Mouse (Mus musculus) kidney, embryonic 15.5 days (tissue): ENCODE data around the gene Gpr152. TPM values are rescaled to one million over a fixed set of nuclear protein-coding genes. Genes with fewer than 3 reads are reported as not detected.

Experiments
- ATAC-seq: fragments of 200-750 bp; cut with Nextera tagmentation; replicated peaks from 2 replicates; pipeline ENCODE4 v1.8.0; 2017; ENCODE audit warnings: moderate TSS enrichment; ENCODE audit not compliant: low FRiP score
- H3K27ac ChIP-seq: fragments of 300-500 bp; sonication (generic); 2 replicates; pipeline ENCODE4 v1.5.1; 2015; ENCODE audit warnings: mild to moderate bottlenecking, inconsistent platforms
- H3K27me3 ChIP-seq: fragments of 300-500 bp; sonication (generic); 2 replicates; pipeline ENCODE4 v1.6.1; 2015; ENCODE audit warnings: inconsistent platforms
- H3K36me3 ChIP-seq: fragments of 300-500 bp; sonication (generic); 2 replicates; pipeline ENCODE4 v1.6.1; 2015; ENCODE audit warnings: inconsistent platforms
- H3K4me1 ChIP-seq: fragments of 300-500 bp; sonication (generic); 2 replicates; pipeline ENCODE4 v1.6.1; 2015; ENCODE audit warnings: inconsistent platforms
- H3K4me2 ChIP-seq: fragments of 300-500 bp; sonication (generic); 2 replicates; pipeline ENCODE4 v1.6.1; 2015; ENCODE audit warnings: moderate library complexity, mild to moderate bottlenecking, inconsistent platforms
- H3K4me3 ChIP-seq: fragments of 300-500 bp; sonication (generic); replicated peaks from 2 replicates; pipeline ENCODE4 v1.5.1; 2015; ENCODE audit warnings: mild to moderate bottlenecking, inconsistent platforms
- H3K9ac ChIP-seq: fragments of 300-500 bp; sonication (generic); 2 replicates; pipeline ENCODE4 v1.6.1; 2015; ENCODE audit warnings: mild to moderate bottlenecking, inconsistent platforms
- H3K9me3 ChIP-seq: fragments of 300-500 bp; sonication (generic); replicated peaks from 2 replicates; pipeline ENCODE4 v1.6.1; 2016; ENCODE audit warnings: inconsistent platforms
- WGBS: fragments of 180-500 bp; shearing (Covaris S2); methylation state at CpG from one replicate; pipeline ENCODE4 v1.1.7; 2015; ENCODE audit warnings: mixed read lengths; 5-methylcytosine and 5-hydroxymethylcytosine counted together
- polyA plus RNA-seq: library from polyadenylated mRNA; unstranded; fragments of >200 nt; fragmentation: Nextera tagmentation; extraction: Ambion mirVana; gene quantifications from 2 replicates; pipeline ENCODE4 v1.2.1, GENCODE M21; 2015

The Gpr152 gene
- polyA plus RNA-seq, 1 experiment from 2014 or later: not detected

- Histone ChIP-seq H3K36me3 (no peaks in the 10 kb centered on the region), H3K4me2 (no peak overlapping the region), H3K9me3 (no peaks in the 10 kb centered on the region), H3K27me3 (peaks cover 2% of the 10 kb centered on the region; the same call in 1 of the 2 replicates), H3K9ac (no peak overlapping the region), H3K4me1 (peaks cover 40% of the 10 kb centered on the region), H3K27ac (no peak overlapping the region; the same call in 1 of the 2 replicates), H3K4me3 (no peak overlapping the region)
- ATAC-seq: no peak
- WGBS: 81% methylated on average over 10 of the region's 10 CpGs
These were observed 31.3 kb downstream of the Gpr152 start for GRCm38 (mm10) chr19:4170723-4171392.

GRCm38 (mm10) chr19:4171393-4172290 is 32.1 kb downstream of the Gpr152 start:
- peaks cover 5% of the 10 kb centered on the region for H3K27me3 ChIP-seq
- peak overlapping the region; percentile 37; the same call in 1 of the 2 replicates for H3K27ac ChIP-seq
- no peaks in the 10 kb centered on the region for H3K9me3 ChIP-seq
- H3K4me1 ChIP-seq: peaks cover 42% of the 10 kb centered on the region
- no peak overlapping the region for H3K4me2 ChIP-seq
- no peak overlapping the region for H3K9ac ChIP-seq
- WGBS: 64% methylated on average over 13 of the region's 13 CpGs
- no peak overlapping the region for H3K4me3 ChIP-seq
- no peaks in the 10 kb centered on the region for H3K36me3 ChIP-seq
- ATAC-seq: no peak

GRCm38 (mm10) chr19:4172925-4173324 is 33.3 kb downstream of the Gpr152 start:
- H3K9me3 ChIP-seq: no peaks in the 10 kb centered on the region
- no peak overlapping the region for H3K27ac ChIP-seq
- no peaks in the 10 kb centered on the region for H3K36me3 ChIP-seq
- no peak overlapping the region for H3K4me2 ChIP-seq
- peaks cover 42% of the 10 kb centered on the region for H3K4me1 ChIP-seq
- peaks cover 9% of the 10 kb centered on the region for H3K27me3 ChIP-seq
- no peak overlapping the region for H3K4me3 ChIP-seq
- WGBS: 53% methylated on average over 11 of the region's 11 CpGs
- H3K9ac ChIP-seq: no peak overlapping the region
- no peak for ATAC-seq

- peak; percentile 69 for ATAC-seq
- no peaks in the 10 kb centered on the region for H3K36me3 ChIP-seq
- WGBS: 3% methylated on average over 11 of the region's 11 CpGs
- peak within 1 kb of the TSS; percentile 55 for H3K4me2 ChIP-seq
- no peaks in the 10 kb centered on the region for H3K9me3 ChIP-seq
- peaks cover 33% of the 10 kb centered on the region for H3K4me1 ChIP-seq
- 0 out of 2 replicates have a peak within 1 kb of the TSS, but pooled peaks have one; percentile 4 for H3K9ac ChIP-seq
- peaks cover 9% of the 10 kb centered on the region for H3K27me3 ChIP-seq
- H3K4me3 ChIP-seq: peak within 1 kb of the TSS; percentile 28
- peak within 1 kb of the TSS; percentile 37; the same call in 1 of the 2 replicates for H3K27ac ChIP-seq
These were observed 35.9 kb downstream of the Gpr152 start, which contains the start of gene Carns1 for GRCm38 (mm10) chr19:4175368-4175947. TSS of gene Carns1 (minus strand) at chr19:4175479.

GRCm38 (mm10) chr19:4180411-4180810 is 40.8 kb downstream of the Gpr152 start:
- Histone ChIP-seq H3K36me3 (no peaks in the 10 kb centered on the region), H3K4me2 (no peak overlapping the region), H3K27ac (no peak overlapping the region), H3K4me3 (no peak overlapping the region), H3K9ac (no peak overlapping the region), H3K4me1 (peaks cover 29% of the 10 kb centered on the region), H3K9me3 (no peaks in the 10 kb centered on the region), H3K27me3 (peaks cover 9% of the 10 kb centered on the region)
- 86% methylated on average over 7 of the region's 7 CpGs for WGBS
- no peak for ATAC-seq

GRCm38 (mm10) chr19:4181892-4182291 is 42.3 kb downstream of the Gpr152 start:
- peaks cover 2% of the 10 kb centered on the region; the same call in 1 of the 2 replicates for H3K27me3 ChIP-seq
- no peak overlapping the region for H3K4me3 ChIP-seq
- H3K36me3 ChIP-seq: no peaks in the 10 kb centered on the region
- no peak for ATAC-seq
- H3K4me1 ChIP-seq: peaks cover 28% of the 10 kb centered on the region
- no peaks in the 10 kb centered on the region for H3K9me3 ChIP-seq
- WGBS: 34% methylated on average over 3 of the region's 3 CpGs
- H3K4me2 ChIP-seq: no peak overlapping the region
- H3K9ac ChIP-seq: no peak overlapping the region
- H3K27ac ChIP-seq: no peak overlapping the region

- Histone ChIP-seq H3K27me3 (no peaks in the 10 kb centered on the region), H3K36me3 (no peaks in the 10 kb centered on the region), H3K9ac (no peak overlapping the region), H3K4me3 (no peak overlapping the region), H3K9me3 (no peaks in the 10 kb centered on the region), H3K27ac (0 out of 2 replicates have a peak overlapping the region, but pooled peaks have one; percentile 8), H3K4me2 (no peak overlapping the region), H3K4me1 (peaks cover 33% of the 10 kb centered on the region)
- WGBS: 89% methylated on average over 2 of the region's 2 CpGs
- no peak for ATAC-seq
These were observed 44.1 kb downstream of the Gpr152 start for GRCm38 (mm10) chr19:4183689-4184088.

- H3K4me2 ChIP-seq: peak overlapping the region; percentile 32
- H3K4me1 ChIP-seq: peaks cover 33% of the 10 kb centered on the region
- H3K36me3 ChIP-seq: no peaks in the 10 kb centered on the region
- ATAC-seq: no peak
- WGBS: 47% methylated on average over 15 of the region's 15 CpGs
- no peak overlapping the region for H3K9ac ChIP-seq
- no peak overlapping the region for H3K4me3 ChIP-seq
- no peaks in the 10 kb centered on the region for H3K27me3 ChIP-seq
- H3K27ac ChIP-seq: peak overlapping the region; percentile 66
- H3K9me3 ChIP-seq: no peaks in the 10 kb centered on the region
These were observed 45.7 kb downstream of the Gpr152 start for GRCm38 (mm10) chr19:4184976-4185975.

- Histone ChIP-seq H3K4me1 (peaks cover 39% of the 10 kb centered on the region), H3K9me3 (no peaks in the 10 kb centered on the region), H3K9ac (no peak overlapping the region), H3K36me3 (no peaks in the 10 kb centered on the region), H3K4me3 (no peak overlapping the region), H3K27me3 (no peaks in the 10 kb centered on the region), H3K27ac (no peak overlapping the region), H3K4me2 (no peak overlapping the region)
- ATAC-seq: no peak
- WGBS: 64% methylated on average over 3 of the region's 3 CpGs
These were observed 47.7 kb downstream of the Gpr152 start for GRCm38 (mm10) chr19:4187303-4187702.

- 83% methylated on average over 12 of the region's 12 CpGs for WGBS
- Histone ChIP-seq H3K4me1 (peaks cover 48% of the 10 kb centered on the region), H3K36me3 (peaks cover 11% of the 10 kb centered on the region), H3K27me3 (no peaks in the 10 kb centered on the region), H3K4me3 (no peak overlapping the region), H3K9me3 (no peaks in the 10 kb centered on the region), H3K4me2 (no peak overlapping the region), H3K9ac (no peak overlapping the region), H3K27ac (no peak overlapping the region)
- ATAC-seq: no peak
These were observed 49.5 kb downstream of the Gpr152 start for GRCm38 (mm10) chr19:4189051-4189620.
